Mouse (Mus musculus): ENCODE results near the gene Egfl6. TPM values are rescaled to one million over a fixed set of nuclear protein-coding genes. Genes with fewer than 3 reads are reported as not detected.

The Egfl6 gene
- polyA plus RNA-seq, 1 experiment from 2014 or later = 0.47 TPM

- TF ChIP-seq EP300 (IDR thresholded peaks at IDR 0.05; ENCODE audit: low read depth) = no peak
- TF ChIP-seq CTCF (IDR thresholded peaks at IDR 0.05; ENCODE audit: low read depth) = no peak
- H3K27ac ChIP-seq (ENCODE audit: low read depth) = no peak overlapping the region
Measured at GRCm38 (mm10) chrX:166512071-166512470, 73.4 kb downstream of the Egfl6 start.

GRCm38 (mm10) chrX:166511107-166511506 lies 74.4 kb downstream of the Egfl6 start:
- H3K27me3 ChIP-seq (ENCODE audit: insufficient read depth, low read length) = no peaks in the 10 kb centered on the region
- DNase-seq (no peak), ATAC-seq (no peak)
- H3K27ac ChIP-seq (ENCODE audit: low read depth) = no peak overlapping the region
- H3K4me1 ChIP-seq (ENCODE audit: insufficient read depth) = no peaks in the 10 kb centered on the region
- H3K4me2 ChIP-seq (ENCODE audit: low read depth, low read length) = peak overlapping the region; percentile 49; the same call in 1 of the 2 replicates
- TF ChIP-seq EP300 (IDR thresholded peaks at IDR 0.05; ENCODE audit: low read depth) (no peak), CTCF (IDR thresholded peaks at IDR 0.05; ENCODE audit: low read depth) (no peak)
- no peaks in the 10 kb centered on the region for H3K9me3 ChIP-seq (ENCODE audit: low read length)
- H3K9ac ChIP-seq (replicated peaks) = no peak overlapping the region
- H3K36me3 ChIP-seq (replicated peaks; ENCODE audit: insufficient read depth, low read length) = no peaks in the 10 kb centered on the region
- peak overlapping the region; percentile 66; the same call in 1 of the 2 replicates for H3K4me3 ChIP-seq (ENCODE audit: low read depth, low read length)

More at GRCm38 (mm10) chrX:166512071-166512470, 73.4 kb downstream of the Egfl6 start:
- Histone ChIP-seq H3K9ac (replicated peaks) (no peak overlapping the region), H3K27me3 (ENCODE audit: insufficient read depth, low read length) (no peaks in the 10 kb centered on the region), H3K4me1 (ENCODE audit: insufficient read depth) (no peaks in the 10 kb centered on the region), H3K9me3 (ENCODE audit: low read length) (no peaks in the 10 kb centered on the region), H3K36me3 (replicated peaks; ENCODE audit: insufficient read depth, low read length) (no peaks in the 10 kb centered on the region), H3K4me2 (ENCODE audit: low read depth, low read length) (no peak overlapping the region), H3K4me3 (ENCODE audit: low read depth, low read length) (no peak overlapping the region)
- DNase-seq (no peak), ATAC-seq (no peak)
- 71% methylated on average over 4 of the region's 4 CpGs for WGBS (ENCODE audit: insufficient replicate concordance)

DNA sequence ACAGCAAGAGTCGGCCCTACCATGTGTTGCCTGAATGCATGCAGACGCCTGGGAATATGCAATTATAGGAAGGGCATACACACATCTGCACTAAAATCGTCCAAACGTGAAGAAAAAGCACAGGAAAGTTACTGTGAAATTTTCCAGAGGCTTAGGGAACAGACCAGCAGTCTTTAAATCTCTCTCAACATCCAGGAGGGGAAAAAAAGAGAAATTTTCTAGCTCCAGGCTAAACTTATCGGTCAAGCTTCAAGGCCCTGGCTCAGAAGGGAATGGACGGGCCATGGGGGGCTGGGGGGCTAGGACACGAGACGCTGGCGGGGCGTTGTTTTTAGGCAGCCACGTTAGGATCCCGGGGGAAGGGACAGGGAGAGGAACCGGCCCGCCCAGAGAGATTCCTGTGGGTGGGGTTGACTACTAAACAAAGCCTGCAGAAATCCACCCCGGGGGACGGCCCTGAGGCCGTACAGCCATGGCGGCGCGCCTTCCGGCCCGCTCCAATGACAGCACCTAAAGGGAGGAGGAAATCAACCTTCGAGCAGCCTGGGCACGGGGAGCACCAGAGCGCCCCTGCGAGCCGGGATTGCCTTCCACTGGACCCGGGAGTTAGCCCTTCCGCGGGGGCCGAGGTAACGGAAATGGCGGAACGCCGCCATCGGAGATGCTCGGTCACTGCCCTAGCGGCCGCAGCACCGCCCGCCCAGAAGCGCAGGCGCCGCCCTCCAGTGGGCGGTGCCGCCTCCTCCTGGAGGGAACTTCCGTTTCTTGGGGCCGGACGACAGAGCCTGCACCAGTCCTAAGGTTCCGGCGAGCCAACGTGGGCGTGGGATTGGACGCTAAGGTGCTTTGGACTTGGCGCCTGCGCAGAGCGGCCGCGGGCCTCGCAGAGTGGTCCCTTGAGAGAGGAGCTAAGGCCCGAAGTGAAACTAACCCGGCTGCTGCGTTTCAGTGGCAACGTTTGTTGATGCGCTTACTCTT lies 75.5 kb downstream of the Egfl6 start:
- peak overlapping the region; percentile 55 for H3K4me2 ChIP-seq (ENCODE audit: low read depth, low read length)
- TF ChIP-seq EP300 (IDR thresholded peaks at IDR 0.05; ENCODE audit: low read depth) (no peak), CTCF (IDR thresholded peaks at IDR 0.05; ENCODE audit: low read depth) (peak; percentile 34)
- no peaks in the 10 kb centered on the region for H3K9me3 ChIP-seq (ENCODE audit: low read length)
- peak; percentile 91 for DNase-seq
- H3K36me3 ChIP-seq (replicated peaks; ENCODE audit: insufficient read depth, low read length) = no peaks in the 10 kb centered on the region
- H3K4me3 ChIP-seq (ENCODE audit: low read depth, low read length) = peak overlapping the region; percentile 66
- H3K27me3 ChIP-seq (ENCODE audit: insufficient read depth, low read length) = no peaks in the 10 kb centered on the region
- WGBS (ENCODE audit: insufficient replicate concordance) = 19% methylated on average over 55 of the region's 65 CpGs
- H3K4me1 ChIP-seq (ENCODE audit: insufficient read depth) = no peaks in the 10 kb centered on the region
- peak; percentile 99 for ATAC-seq
- H3K27ac ChIP-seq (ENCODE audit: low read depth) = peak overlapping the region; percentile 94
- peak overlapping the region; percentile 70 for H3K9ac ChIP-seq (replicated peaks)

GRCm38 (mm10) chrX:166504421-166504820 lies 81.1 kb downstream of the Egfl6 start:
- WGBS (ENCODE audit: insufficient replicate concordance) = 33% methylated on average over 2 of the region's 2 CpGs
- H3K36me3 ChIP-seq (replicated peaks; ENCODE audit: insufficient read depth, low read length) = no peaks in the 10 kb centered on the region

GRCm38 (mm10) chrX:166499496-166500190 lies 85.9 kb downstream of the Egfl6 start:
- Histone ChIP-seq H3K4me3 (ENCODE audit: low read depth, low read length) (no peak overlapping the region), H3K9ac (replicated peaks) (no peak overlapping the region), H3K27ac (ENCODE audit: low read depth) (no peak overlapping the region), H3K27me3 (ENCODE audit: insufficient read depth, low read length) (no peaks in the 10 kb centered on the region), H3K4me2 (ENCODE audit: low read depth, low read length) (no peak overlapping the region), H3K4me1 (ENCODE audit: insufficient read depth) (no peaks in the 10 kb centered on the region), H3K9me3 (ENCODE audit: low read length) (no peaks in the 10 kb centered on the region), H3K36me3 (replicated peaks; ENCODE audit: insufficient read depth, low read length) (no peaks in the 10 kb centered on the region)
- WGBS (ENCODE audit: insufficient replicate concordance) = 60% methylated on average over 1 of the region's 1 CpGs
- ATAC-seq = no peak
- no peak for DNase-seq
- TF ChIP-seq EP300 (IDR thresholded peaks at IDR 0.05; ENCODE audit: low read depth) = no peak

More at GRCm38 (mm10) chrX:166504421-166504820, 81.1 kb downstream of the Egfl6 start:
- Histone ChIP-seq H3K9ac (replicated peaks) (no peak overlapping the region), H3K4me2 (ENCODE audit: low read depth, low read length) (no peak overlapping the region), H3K9me3 (ENCODE audit: low read length) (no peaks in the 10 kb centered on the region), H3K27ac (ENCODE audit: low read depth) (no peak overlapping the region), H3K4me1 (ENCODE audit: insufficient read depth) (no peaks in the 10 kb centered on the region), H3K27me3 (ENCODE audit: insufficient read depth, low read length) (no peaks in the 10 kb centered on the region), H3K4me3 (ENCODE audit: low read depth, low read length) (no peak overlapping the region)
- DNase-seq (no peak), ATAC-seq (no peak)
- no peak for TF ChIP-seq EP300 (IDR thresholded peaks at IDR 0.05; ENCODE audit: low read depth)
- TF ChIP-seq CTCF (IDR thresholded peaks at IDR 0.05; ENCODE audit: low read depth) = no peak

DNA sequence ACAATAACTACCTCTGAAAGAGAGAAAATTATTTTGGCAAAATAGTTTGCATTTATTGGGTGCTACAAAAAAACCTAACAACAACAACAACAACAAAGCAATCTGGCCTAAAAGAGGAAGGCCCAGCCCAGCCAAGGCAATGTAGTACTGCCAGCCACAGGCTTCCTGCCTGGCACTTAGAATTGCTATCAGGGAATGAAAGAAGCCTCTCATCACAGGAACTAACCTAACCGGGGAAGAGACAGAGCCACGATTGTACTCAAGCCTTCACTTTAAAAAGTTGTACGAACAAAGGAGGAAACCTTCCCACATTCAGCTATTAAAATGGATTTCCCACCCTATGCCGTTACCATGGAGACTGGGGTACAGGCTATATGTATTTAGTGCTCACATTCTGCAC lies 87.7 kb downstream of the Egfl6 start:
- Histone ChIP-seq H3K4me3 (ENCODE audit: low read depth, low read length) (no peak overlapping the region), H3K9me3 (ENCODE audit: low read length) (no peaks in the 10 kb centered on the region), H3K4me2 (ENCODE audit: low read depth, low read length) (no peak overlapping the region), H3K4me1 (ENCODE audit: insufficient read depth) (no peaks in the 10 kb centered on the region), H3K36me3 (replicated peaks; ENCODE audit: insufficient read depth, low read length) (no peaks in the 10 kb centered on the region), H3K9ac (replicated peaks) (no peak overlapping the region), H3K27me3 (ENCODE audit: insufficient read depth, low read length) (no peaks in the 10 kb centered on the region), H3K27ac (ENCODE audit: low read depth) (no peak overlapping the region)
- TF ChIP-seq CTCF (IDR thresholded peaks at IDR 0.05; ENCODE audit: low read depth) (no peak), EP300 (IDR thresholded peaks at IDR 0.05; ENCODE audit: low read depth) (no peak)
- DNase-seq (no peak), ATAC-seq (no peak)
- 62% methylated on average over 4 of the region's 4 CpGs for WGBS (ENCODE audit: insufficient replicate concordance)

Data from liver, postnatal 0 days (tissue).